Mouse (Mus musculus): ENCODE results near the gene Nmnat2. TPM values are rescaled to one million over a fixed set of nuclear protein-coding genes. Genes with fewer than 3 reads are reported as not detected.

The Nmnat2 gene
- polyA plus RNA-seq, 1 experiment from 2014 or later = 1.8 TPM

DNA sequence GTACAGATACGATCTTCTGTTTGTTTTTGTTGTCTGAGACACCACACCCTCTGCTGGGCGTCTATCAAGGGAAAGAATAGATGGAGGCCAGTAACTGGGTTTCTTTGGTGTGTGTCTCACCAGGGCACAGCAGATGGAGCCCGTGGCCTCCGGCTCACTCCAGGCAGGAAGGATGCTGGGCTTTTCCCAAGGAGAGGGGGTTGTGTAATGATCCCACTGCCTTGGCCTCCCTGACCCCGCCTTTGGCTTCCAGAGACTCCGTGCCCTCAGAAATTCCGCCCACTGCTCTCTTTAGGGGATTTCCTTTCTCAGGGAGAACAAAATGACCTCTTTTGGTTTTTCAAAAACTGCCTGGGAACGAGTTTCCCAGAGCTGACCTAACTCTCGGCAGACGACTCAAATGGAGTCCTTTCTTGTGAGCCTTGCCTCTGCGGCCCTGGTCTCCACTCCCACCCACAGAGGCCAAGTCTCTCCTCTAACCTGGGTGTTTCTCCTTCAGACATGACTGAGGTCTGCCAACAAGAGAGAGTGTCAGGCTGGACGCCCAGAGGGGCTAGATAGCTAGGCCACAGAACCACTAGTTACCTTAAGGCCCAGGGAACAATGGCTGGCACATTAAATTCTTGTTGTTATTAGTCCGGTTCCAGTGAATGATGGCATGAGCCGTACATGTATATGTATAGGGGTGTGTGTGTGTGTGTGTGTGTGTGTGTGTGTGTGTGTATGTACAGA lies 93.5 kb downstream of the Nmnat2 start:
- no peaks in the 10 kb centered on the region for H3K36me3 ChIP-seq
- WGBS = 39% methylated on average over 14 of the region's 14 CpGs
- no peaks in the 10 kb centered on the region for H3K27me3 ChIP-seq (replicated peaks)
- H3K4me3 ChIP-seq (replicated peaks) = no peak overlapping the region
- 0 out of 2 replicates have a peak, but pooled peaks cover 4% of the 10 kb centered on the region for H3K4me1 ChIP-seq (replicated peaks)
- H3K27ac ChIP-seq = no peak overlapping the region
- no peaks in the 10 kb centered on the region for H3K9me3 ChIP-seq
- no peak overlapping the region for H3K9ac ChIP-seq
- no peak overlapping the region for H3K4me2 ChIP-seq (replicated peaks)
- peak; percentile 79 for ATAC-seq

DNA sequence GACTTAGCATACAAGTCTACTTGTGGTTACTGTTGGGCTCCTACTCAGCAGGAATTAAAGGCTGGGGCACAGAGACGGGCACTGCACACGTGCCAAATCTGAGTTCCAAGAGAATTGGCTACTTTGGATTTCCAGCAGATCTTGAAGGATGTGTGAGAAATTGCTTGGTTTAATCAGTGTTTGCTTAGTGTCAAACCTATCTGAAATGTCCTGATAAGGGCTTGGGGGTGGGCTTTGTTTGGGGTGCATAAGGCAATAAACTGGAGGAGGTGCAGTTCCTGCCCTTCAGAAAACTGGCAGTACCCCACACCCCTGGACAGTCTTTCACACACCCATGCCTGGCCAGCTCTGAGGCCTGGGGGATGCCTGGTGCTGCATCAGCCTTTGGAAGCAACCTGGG lies 94.7 kb downstream of the Nmnat2 start:
- no peak overlapping the region for H3K4me2 ChIP-seq (replicated peaks)
- no peak overlapping the region for H3K9ac ChIP-seq
- 49% methylated on average over 2 of the region's 2 CpGs for WGBS
- no peak for ATAC-seq
- H3K27ac ChIP-seq = no peak overlapping the region
- H3K9me3 ChIP-seq = no peaks in the 10 kb centered on the region
- no peaks in the 10 kb centered on the region for H3K27me3 ChIP-seq (replicated peaks)
- H3K4me3 ChIP-seq (replicated peaks) = no peak overlapping the region
- 0 out of 2 replicates have a peak, but pooled peaks cover 5% of the 10 kb centered on the region for H3K4me1 ChIP-seq (replicated peaks)
- H3K36me3 ChIP-seq = no peaks in the 10 kb centered on the region

DNA sequence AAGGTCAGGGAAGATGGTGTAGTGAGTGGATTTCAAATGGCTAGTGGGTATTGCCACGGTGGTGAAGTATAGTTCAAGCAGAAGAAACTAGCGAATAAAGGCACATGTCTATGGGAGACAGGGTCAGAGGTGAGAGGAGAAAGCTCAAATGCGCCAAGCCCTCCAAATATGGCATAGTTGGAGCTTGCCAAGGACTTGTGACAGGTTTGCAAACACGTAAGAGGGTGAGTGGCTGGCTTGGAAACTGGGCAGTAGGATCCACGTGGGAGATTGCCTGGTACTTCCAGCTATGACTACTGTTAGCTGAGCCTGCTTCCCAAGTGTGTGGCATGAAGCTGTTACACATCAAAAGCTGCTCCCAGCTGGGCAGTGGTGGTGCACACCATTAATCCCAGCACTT lies 96.7 kb downstream of the Nmnat2 start:
- 82% methylated on average over 5 of the region's 5 CpGs for WGBS
- Histone ChIP-seq H3K27ac (no peak overlapping the region), H3K36me3 (no peaks in the 10 kb centered on the region), H3K4me3 (replicated peaks) (no peak overlapping the region), H3K4me2 (replicated peaks) (no peak overlapping the region), H3K9me3 (no peaks in the 10 kb centered on the region), H3K27me3 (replicated peaks) (no peaks in the 10 kb centered on the region), H3K4me1 (replicated peaks) (0 out of 2 replicates have a peak, but pooled peaks cover 7% of the 10 kb centered on the region), H3K9ac (no peak overlapping the region)
- no peak for ATAC-seq

DNA sequence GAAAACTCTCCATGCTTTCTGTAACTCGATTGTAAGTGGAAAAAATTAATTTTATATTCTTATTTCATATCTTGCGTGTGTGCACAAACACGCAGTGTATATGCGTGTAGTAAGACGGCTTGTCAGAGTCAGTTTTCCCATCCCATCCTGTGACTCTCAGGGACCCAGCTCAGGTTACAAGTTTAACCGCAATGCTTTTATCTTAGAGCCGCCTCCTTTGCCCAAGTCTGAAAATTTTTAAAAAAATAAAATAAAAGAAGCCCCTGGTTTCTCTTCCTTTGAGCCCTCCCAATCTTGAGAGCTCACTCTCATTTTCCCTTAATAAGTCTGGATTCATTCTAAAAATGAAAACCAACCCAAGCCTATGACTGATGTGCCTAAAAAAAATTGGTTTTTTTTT lies 98.8 kb downstream of the Nmnat2 start:
- Histone ChIP-seq H3K4me3 (replicated peaks) (no peak overlapping the region), H3K9me3 (no peaks in the 10 kb centered on the region), H3K36me3 (no peaks in the 10 kb centered on the region), H3K4me1 (replicated peaks) (0 out of 2 replicates have a peak, but pooled peaks cover 3% of the 10 kb centered on the region), H3K4me2 (replicated peaks) (no peak overlapping the region), H3K9ac (no peak overlapping the region), H3K27ac (no peak overlapping the region), H3K27me3 (replicated peaks) (no peaks in the 10 kb centered on the region)
- WGBS = 52% methylated on average over 7 of the region's 7 CpGs
- ATAC-seq = no peak

DNA sequence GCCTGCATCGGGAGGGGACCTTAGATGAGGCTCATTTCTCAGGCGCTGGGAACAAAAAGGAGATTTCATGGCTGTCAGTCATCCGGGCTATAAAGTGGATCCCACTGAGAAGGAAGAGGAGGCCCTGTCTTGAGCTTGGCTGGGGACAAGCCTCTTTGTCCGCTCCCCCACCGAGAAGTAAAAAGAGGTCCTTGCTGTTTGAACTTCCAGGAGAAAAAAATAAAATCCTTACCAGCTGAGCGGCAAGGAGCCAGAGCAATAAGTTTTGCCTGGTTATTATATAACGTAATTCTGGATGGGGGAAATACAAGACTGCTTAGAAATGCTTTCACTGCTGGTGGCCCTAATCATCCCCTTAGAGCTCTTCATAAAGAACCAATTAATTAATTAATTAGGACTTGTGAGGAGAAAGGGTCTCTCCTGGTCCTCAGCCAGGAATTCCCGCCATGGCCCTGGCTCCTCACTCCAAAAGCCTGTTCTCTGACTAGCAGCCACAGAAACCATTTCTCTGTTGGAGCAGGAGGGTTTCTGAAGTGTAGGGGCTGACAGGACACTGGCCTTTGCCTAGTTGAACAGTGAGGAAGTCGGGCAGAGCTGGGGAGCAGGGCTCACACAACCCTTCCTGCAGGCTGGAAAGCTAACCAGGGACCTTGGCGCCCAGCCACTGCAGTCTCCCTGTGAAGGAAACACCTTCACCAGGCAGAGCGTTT lies 99.5 kb downstream of the Nmnat2 start:
- H3K9ac ChIP-seq = no peak overlapping the region
- H3K27me3 ChIP-seq (replicated peaks) = no peaks in the 10 kb centered on the region
- H3K27ac ChIP-seq = no peak overlapping the region
- H3K4me2 ChIP-seq (replicated peaks) = no peak overlapping the region
- WGBS = 40% methylated on average over 11 of the region's 11 CpGs
- 0 out of 2 replicates have a peak, but pooled peaks cover 3% of the 10 kb centered on the region for H3K4me1 ChIP-seq (replicated peaks)
- no peaks in the 10 kb centered on the region for H3K9me3 ChIP-seq
- ATAC-seq = no peak
- H3K36me3 ChIP-seq = no peaks in the 10 kb centered on the region
- no peak overlapping the region for H3K4me3 ChIP-seq (replicated peaks)

DNA sequence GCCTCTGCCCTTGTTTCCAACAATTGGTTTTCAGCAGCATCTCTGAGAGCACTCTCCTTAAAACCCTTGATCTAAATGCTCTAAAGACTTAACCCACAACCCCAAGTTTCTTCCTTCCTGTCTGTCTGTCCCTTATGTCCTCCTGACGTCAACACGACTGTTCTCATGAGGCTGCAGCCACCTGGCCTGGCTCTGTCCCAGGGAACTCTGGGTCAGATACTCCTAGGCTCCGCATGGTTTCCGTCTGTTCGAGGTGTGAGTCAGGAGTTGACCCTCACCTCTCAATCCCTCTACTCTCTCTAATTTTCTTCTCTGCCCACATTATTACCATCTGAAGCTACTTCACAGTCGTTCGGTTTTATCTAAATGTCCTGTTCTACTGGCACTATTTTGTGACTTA lies 103.5 kb downstream of the Nmnat2 start:
- Histone ChIP-seq H3K4me2 (replicated peaks) (no peak overlapping the region), H3K4me1 (replicated peaks) (peaks cover 11% of the 10 kb centered on the region; the same call in 1 of the 2 replicates), H3K36me3 (no peaks in the 10 kb centered on the region), H3K27ac (no peak overlapping the region), H3K4me3 (replicated peaks) (no peak overlapping the region), H3K27me3 (replicated peaks) (no peaks in the 10 kb centered on the region), H3K9ac (no peak overlapping the region), H3K9me3 (no peaks in the 10 kb centered on the region)
- no peak for ATAC-seq
- WGBS = 74% methylated on average over 7 of the region's 7 CpGs

DNA sequence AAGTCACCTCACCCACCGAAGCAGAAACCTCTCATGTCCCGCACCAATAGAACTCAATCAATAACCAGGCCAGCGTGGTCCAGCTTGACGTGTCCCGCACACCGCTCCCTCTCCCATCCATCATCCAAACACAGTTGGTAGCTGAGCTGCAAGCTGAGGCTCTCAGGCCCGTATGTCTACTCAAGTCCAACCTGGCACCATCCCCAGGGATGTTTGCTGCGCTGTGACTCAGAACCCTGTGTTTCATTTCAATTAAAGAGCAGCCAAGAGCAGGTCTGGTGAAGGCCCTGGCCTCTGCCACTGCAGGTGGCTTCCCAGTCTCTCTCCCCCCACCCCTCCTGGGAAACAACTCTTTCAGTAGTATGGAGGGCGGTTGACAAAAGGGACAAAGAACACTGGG lies 104.8 kb downstream of the Nmnat2 start:
- no peak for ATAC-seq
- no peaks in the 10 kb centered on the region for H3K36me3 ChIP-seq
- H3K27me3 ChIP-seq (replicated peaks) = no peaks in the 10 kb centered on the region
- no peak overlapping the region for H3K27ac ChIP-seq
- H3K4me3 ChIP-seq (replicated peaks) = no peak overlapping the region
- peaks cover 9% of the 10 kb centered on the region; the same call in 1 of the 2 replicates for H3K4me1 ChIP-seq (replicated peaks)
- WGBS = 77% methylated on average over 9 of the region's 9 CpGs
- H3K9ac ChIP-seq = no peak overlapping the region
- no peaks in the 10 kb centered on the region for H3K9me3 ChIP-seq
- no peak overlapping the region for H3K4me2 ChIP-seq (replicated peaks)

DNA sequence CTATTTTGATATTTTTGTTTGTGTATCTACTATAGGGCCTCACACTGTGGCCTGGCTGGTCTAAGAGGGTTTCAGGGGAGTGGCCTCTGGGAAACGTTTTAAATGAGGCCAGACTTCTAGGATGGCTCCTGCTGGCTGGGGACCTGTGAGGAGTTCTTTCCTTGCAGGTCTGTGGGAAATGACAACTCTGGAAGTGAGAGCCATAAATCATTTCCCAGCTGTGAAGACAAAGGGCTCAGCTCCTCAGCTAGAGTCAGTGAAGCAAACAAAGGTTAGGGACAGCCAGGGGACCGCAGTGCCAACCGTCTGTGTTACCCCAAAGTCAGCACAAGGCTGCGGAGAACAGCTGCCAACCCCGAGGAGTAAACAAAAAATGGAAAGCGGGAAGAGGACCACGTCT lies 107.8 kb downstream of the Nmnat2 start:
- Histone ChIP-seq H3K27ac (0 out of 2 replicates have a peak overlapping the region, but pooled peaks have one; percentile 2), H3K27me3 (replicated peaks) (no peaks in the 10 kb centered on the region), H3K36me3 (no peaks in the 10 kb centered on the region), H3K4me1 (replicated peaks) (peaks cover 9% of the 10 kb centered on the region; the same call in 1 of the 2 replicates), H3K9me3 (no peaks in the 10 kb centered on the region), H3K9ac (no peak overlapping the region), H3K4me3 (replicated peaks) (no peak overlapping the region), H3K4me2 (replicated peaks) (0 out of 2 replicates have a peak overlapping the region, but pooled peaks have one; percentile 23)
- 0 out of 2 replicates have a peak, but pooled peaks have one; percentile 42 for ATAC-seq
- 13% methylated on average over 7 of the region's 7 CpGs for WGBS

DNA sequence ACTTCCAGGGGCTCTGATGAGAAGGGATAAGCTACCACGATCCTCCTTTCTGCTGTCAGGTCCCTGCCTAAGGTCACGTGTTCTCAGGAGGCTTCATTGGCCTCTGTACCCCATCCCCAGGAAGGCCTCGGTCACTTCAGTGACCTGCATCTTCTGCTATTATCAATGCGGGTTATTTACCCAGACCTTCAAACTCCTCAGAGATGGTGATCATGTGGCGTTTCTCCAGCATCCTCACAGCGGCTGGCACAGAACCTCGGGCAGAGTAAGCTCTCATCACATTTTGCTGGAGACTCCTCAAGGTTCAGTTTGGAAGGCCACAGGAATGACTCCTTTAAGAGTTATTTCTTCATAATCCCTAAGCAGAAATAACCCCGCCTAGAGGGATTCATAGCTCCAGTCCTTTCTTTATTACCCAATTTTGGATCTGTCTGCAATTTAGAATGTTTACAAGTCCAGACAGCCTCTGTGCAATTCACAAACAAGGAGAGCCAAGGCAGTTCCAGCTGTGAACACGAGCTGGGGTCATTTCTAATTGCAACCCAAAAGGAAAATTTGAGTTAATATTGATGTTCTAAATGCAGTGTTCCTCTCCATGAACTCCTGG lies 110.1 kb downstream of the Nmnat2 start:
- Histone ChIP-seq H3K4me3 (replicated peaks) (no peak overlapping the region), H3K27me3 (replicated peaks) (no peaks in the 10 kb centered on the region), H3K9ac (no peak overlapping the region), H3K4me1 (replicated peaks) (peaks cover 9% of the 10 kb centered on the region; the same call in 1 of the 2 replicates), H3K36me3 (no peaks in the 10 kb centered on the region), H3K27ac (peak overlapping the region; percentile 76), H3K9me3 (no peaks in the 10 kb centered on the region), H3K4me2 (replicated peaks) (no peak overlapping the region)
- WGBS = 74% methylated on average over 9 of the region's 9 CpGs
- no peak for ATAC-seq

DNA sequence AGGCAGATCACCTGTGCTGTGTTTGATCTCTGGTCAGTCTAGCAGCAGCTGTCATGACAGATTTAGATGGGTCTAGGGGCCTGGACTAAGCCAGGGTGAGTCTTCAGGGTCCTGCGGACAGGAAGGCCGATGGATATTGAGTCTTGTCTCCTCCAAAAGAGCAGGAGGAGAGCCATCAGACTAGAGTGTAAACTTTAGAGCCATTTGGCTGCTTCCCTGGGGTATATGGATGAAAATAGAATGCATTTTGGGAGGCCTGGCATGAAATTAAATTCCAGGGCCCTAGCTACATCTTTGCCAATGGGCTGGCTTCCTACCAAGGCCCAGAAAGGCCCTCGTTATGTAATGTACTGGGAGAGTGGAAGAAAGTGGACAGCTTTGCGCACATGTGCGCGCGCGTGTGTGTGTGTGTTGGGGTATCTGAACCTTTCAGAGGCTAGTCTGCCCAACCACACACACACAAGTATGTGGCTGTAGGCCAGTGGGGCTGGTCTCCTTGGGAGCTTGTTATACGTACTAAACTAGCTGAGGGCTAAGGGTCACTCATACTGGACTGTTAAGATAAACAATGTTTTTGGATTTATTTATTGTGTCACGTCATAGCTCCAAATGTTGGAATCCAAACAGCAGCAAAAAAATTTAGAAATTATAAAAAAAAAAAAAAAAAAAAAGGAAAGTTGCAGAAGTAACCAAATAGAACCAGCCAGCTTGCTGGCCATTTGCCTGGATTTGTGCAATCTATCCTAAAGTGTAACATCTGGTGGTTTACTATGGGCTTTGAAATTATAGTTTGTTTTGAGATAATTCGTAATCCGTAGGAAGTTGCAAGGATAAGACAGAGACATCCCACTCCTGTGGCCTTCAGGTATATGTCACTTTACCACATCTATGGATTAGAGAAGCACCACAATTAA lies 110.9 kb downstream of the Nmnat2 start:
- H3K4me3 ChIP-seq (replicated peaks) = no peak overlapping the region
- no peak overlapping the region for H3K9ac ChIP-seq
- no peak overlapping the region for H3K4me2 ChIP-seq (replicated peaks)
- ATAC-seq = peak; percentile 89
- no peaks in the 10 kb centered on the region for H3K27me3 ChIP-seq (replicated peaks)
- H3K36me3 ChIP-seq = no peaks in the 10 kb centered on the region
- H3K27ac ChIP-seq = peak overlapping the region; percentile 76
- no peaks in the 10 kb centered on the region for H3K9me3 ChIP-seq
- WGBS = 59% methylated on average over 12 of the region's 12 CpGs
- peaks cover 9% of the 10 kb centered on the region; the same call in 1 of the 2 replicates for H3K4me1 ChIP-seq (replicated peaks)

DNA sequence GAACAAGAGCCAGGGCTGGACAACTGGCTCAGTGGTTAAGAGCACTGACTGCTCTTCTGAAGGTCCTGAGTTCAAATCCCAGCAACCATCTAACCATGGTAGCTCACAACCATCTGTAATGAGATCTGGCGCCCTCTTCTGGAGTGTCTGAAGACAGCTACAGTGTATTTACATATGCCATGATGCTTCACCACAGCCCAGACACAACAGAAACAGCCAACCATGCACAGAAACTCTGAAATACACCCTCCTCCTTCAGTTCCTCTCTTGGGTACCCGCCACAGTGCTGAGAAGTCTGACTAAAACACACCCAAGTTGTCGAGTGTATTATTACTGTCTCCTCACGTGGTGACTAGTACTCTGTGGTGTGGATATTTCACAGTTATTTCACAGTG lies 111.6 kb downstream of the Nmnat2 start:
- Histone ChIP-seq H3K36me3 (no peaks in the 10 kb centered on the region), H3K4me1 (replicated peaks) (peaks cover 9% of the 10 kb centered on the region; the same call in 1 of the 2 replicates), H3K27me3 (replicated peaks) (no peaks in the 10 kb centered on the region), H3K4me2 (replicated peaks) (no peak overlapping the region), H3K4me3 (replicated peaks) (no peak overlapping the region), H3K27ac (no peak overlapping the region), H3K9ac (no peak overlapping the region), H3K9me3 (no peaks in the 10 kb centered on the region)
- ATAC-seq = no peak
- 87% methylated on average over 4 of the region's 4 CpGs for WGBS

Data from intestine, embryonic 15.5 days (tissue).